8 mouse cellular contexts compared by ENCODE assay signal in the genomic region with DNA sequence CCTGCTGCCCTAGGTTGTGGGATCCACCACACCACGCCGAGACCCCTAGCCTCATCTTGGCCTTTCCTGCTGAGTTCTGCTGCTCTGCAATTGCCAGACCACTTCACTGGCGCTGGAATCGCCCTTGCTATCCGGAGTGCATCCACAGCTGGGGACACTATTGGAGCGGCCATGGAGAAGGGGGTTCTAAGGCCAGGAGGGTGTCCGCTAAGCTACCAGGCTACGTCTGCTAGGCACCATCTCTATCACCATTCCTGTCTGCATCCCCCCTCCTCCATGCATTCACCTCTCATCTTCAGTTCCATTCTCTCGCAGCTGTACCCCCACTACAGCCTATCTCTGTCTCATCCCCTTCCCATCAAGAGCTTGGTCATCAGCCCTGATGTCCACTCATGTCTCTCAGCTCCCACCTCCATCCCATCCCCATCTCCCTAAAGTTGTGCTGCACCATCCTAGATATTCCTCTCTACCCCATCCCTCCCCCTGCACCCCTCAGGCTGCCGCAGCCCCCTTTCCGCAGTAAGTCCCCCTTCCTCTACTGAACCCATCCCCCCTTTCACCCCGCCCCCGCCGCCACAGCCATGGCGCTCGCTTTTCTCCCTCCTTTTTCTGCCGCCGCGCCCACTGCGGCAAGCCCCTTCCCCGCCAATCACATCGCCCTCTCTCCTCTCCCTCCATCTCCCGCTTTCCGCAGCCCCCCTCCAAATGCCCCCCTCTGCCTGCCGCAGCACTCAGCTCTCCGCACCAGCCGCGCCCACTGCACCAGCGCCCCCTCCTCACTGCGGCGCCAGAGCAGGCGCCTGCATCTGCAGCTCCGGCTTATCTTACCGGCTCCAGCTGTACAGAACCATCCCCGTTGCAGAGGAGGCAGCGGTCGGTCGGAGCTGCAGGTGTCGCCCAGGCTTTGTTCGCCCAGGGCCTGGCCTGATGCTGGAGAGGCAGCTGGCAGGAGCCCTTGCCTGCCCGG. TPM values are rescaled to one million over a fixed set of nuclear protein-coding genes. Genes with fewer than 3 reads are reported as not detected.
A peak's percentile ranks its signal among the peaks of the same experiment; 100 is the strongest.
DNase-seq lines count a peak whose midpoint lies in the region; ATAC-seq and TF ChIP-seq lines count a peak whose summit lies in the region.

No protein-coding gene starts in this region.

- H3K9me3 ChIP-seq in heart, embryonic 11.5 days (replicated peaks; ENCODE audit: control insufficient read depth, low read length) = no peaks in the 10 kb centered on the region
- no peaks in the 10 kb centered on the region for H3K9me3 ChIP-seq in ES-E14 (ENCODE audit: control insufficient read depth, insufficient read depth, low read depth, low read length)
- H3K9me3 ChIP-seq in hindbrain, embryonic 10.5 days = no peaks in the 10 kb centered on the region
- no peaks in the 10 kb centered on the region for H3K9me3 ChIP-seq in midbrain, embryonic 12.5 days

- no peak overlapping the region for H3K27ac ChIP-seq in heart, embryonic 11.5 days (ENCODE audit: low read depth, low read length)
- no peak overlapping the region for H3K27ac ChIP-seq in ES-E14 (ENCODE audit: insufficient read depth, low read depth, low read length, poor library complexity, severe bottlenecking)
- H3K27ac ChIP-seq in hindbrain, embryonic 10.5 days = peak overlapping the region; percentile 83
- peak overlapping the region; percentile 90 for H3K27ac ChIP-seq in midbrain, embryonic 12.5 days (replicated peaks)

- intact Hi-C loops in heart, postnatal 10 days (cut with DNase I) = no loop called here

- peaks cover 32% of the 10 kb centered on the region for H3K4me1 ChIP-seq in heart, embryonic 11.5 days (ENCODE audit: control insufficient read depth, insufficient read depth, low read length)
- H3K4me1 ChIP-seq in ES-E14 (ENCODE audit: control insufficient read depth in 2 of 2, insufficient read depth in 2 of 2, low read length in 2 of 2, poor library complexity in 1 of 2) = peaks cover 0 to 22% of the 10 kb centered on the region in 2 experiments; a peak in 2 of 4 replicates
- H3K4me1 ChIP-seq in hindbrain, embryonic 10.5 days (replicated peaks) = peaks cover 56% of the 10 kb centered on the region
- peaks cover 56% of the 10 kb centered on the region for H3K4me1 ChIP-seq in midbrain, embryonic 12.5 days

- WGBS in heart, embryonic 11.5 days (ENCODE audit: insufficient replicate concordance) = 5% methylated on average over 41 of the region's 41 CpGs
- 7% methylated on average over 41 of the region's 41 CpGs for WGBS in hindbrain, embryonic 10.5 days
- 3% methylated on average over 41 of the region's 41 CpGs for WGBS in midbrain, embryonic 12.5 days

- H3K27me3 ChIP-seq in heart, embryonic 11.5 days (ENCODE audit: control insufficient read depth, insufficient read depth, low read length) = peaks cover 35% of the 10 kb centered on the region
- no peaks in the 10 kb centered on the region for H3K27me3 ChIP-seq in hindbrain, embryonic 10.5 days (ENCODE audit: insufficient read depth, poor library complexity, severe bottlenecking)
- H3K27me3 ChIP-seq in midbrain, embryonic 12.5 days = no peaks in the 10 kb centered on the region

- no peaks in the 10 kb centered on the region for H3K36me3 ChIP-seq in heart, embryonic 11.5 days (ENCODE audit: control insufficient read depth, insufficient read depth, low read length)
- H3K36me3 ChIP-seq in ES-E14 (ENCODE audit: control insufficient read depth, insufficient read depth, low read length, poor library complexity, severe bottlenecking) = peaks cover 6% of the 10 kb centered on the region; the same call in 1 of the 2 replicates
- peaks cover 55% of the 10 kb centered on the region for H3K36me3 ChIP-seq in hindbrain, embryonic 10.5 days
- peaks cover 14% of the 10 kb centered on the region; the same call in 1 of the 2 replicates for H3K36me3 ChIP-seq in midbrain, embryonic 12.5 days

- H3K4me3 ChIP-seq in heart, embryonic 11.5 days (ENCODE audit: low read depth, low read length) = peak overlapping the region; percentile 32
- peak overlapping the region; percentile 26 to 53; a peak in 3 of 4 replicates for H3K4me3 ChIP-seq in ES-E14 (ENCODE audit: insufficient read depth in 1 of 2, low read depth in 1 of 2, low read length in 2 of 2, poor library complexity in 1 of 2, severe bottlenecking in 1 of 2)
- peak overlapping the region; percentile 50 for H3K4me3 ChIP-seq in hindbrain, embryonic 10.5 days
- peak overlapping the region; percentile 43 for H3K4me3 ChIP-seq in midbrain, embryonic 12.5 days

- DNase-seq in heart, postnatal 10 days = no peak
- no peak for DNase-seq in ES-E14 (ENCODE audit: low read depth, low spot score)
- DNase-seq in hindbrain, embryonic 10.5 days (ENCODE audit: low spot score) = peak; percentile 62
- DNase-seq in Muller cell, postnatal 12 days (ENCODE audit: inconsistent ontology term) = no peak
- no peak for DNase-seq in kidney, adult 9 months

- H3K4me2 ChIP-seq in heart, embryonic 11.5 days = peak overlapping the region; percentile 63
- H3K4me2 ChIP-seq in midbrain, embryonic 12.5 days (replicated peaks) = peak overlapping the region; percentile 60

- in situ Hi-C loops in ES-E14 (cut with MboI; ENCODE audit: low sequenced_read_pairs in 2 of 2, unreplicated experiment in 2 of 2) = no loop called here

- peak overlapping the region; percentile 22; the same call in 1 of the 2 replicates for H3K9ac ChIP-seq in heart, embryonic 11.5 days (ENCODE audit: low read depth, low read length)
- no peak overlapping the region for H3K9ac ChIP-seq in ES-E14 (ENCODE audit: insufficient read depth, low read depth, low read length, poor library complexity, severe bottlenecking)
- peak overlapping the region; percentile 66 for H3K9ac ChIP-seq in midbrain, embryonic 12.5 days (replicated peaks)

- ATAC-seq in heart, embryonic 11.5 days (replicated peaks; ENCODE audit: insufficient number of reproducible peaks, low FRiP score, low TSS enrichment) = no peak
- ATAC-seq in midbrain, embryonic 12.5 days (ENCODE audit: low FRiP score, low read depth) = peak; percentile 84
- ATAC-seq in granulocyte monocyte progenitor cell, adult 5-6 weeks (replicated peaks; ENCODE audit: poor library complexity, severe bottlenecking) = no peak

TF ChIP-seq in ES-E14, 5 proteins besides CTCF, POLR2A, EP300 and RAD21:
- TF ChIP-seq MAFK (IDR thresholded peaks at IDR 0.05; ENCODE audit: insufficient read depth, low read depth, low read length) = no peak
- no peak for TF ChIP-seq HCFC1 (IDR thresholded peaks at IDR 0.05; ENCODE audit: borderline replicate concordance, insufficient read depth, low read length)
- no peak for TF ChIP-seq ZNF384 (IDR thresholded peaks at IDR 0.05; ENCODE audit: low read depth, low read length)

RNA-seq across cellular contexts. Expression of gene Gpc1, which starts 16.7 kb away (rescaled TPM):
- polyA plus RNA-seq in heart, embryonic 11.5 days (2014; fragmentation: Nextera tagmentation; extraction: Ambion mirVana) = 25.9 and 34.3 TPM in 2 replicates
- 100 to 1,000 TPM; 154 to 168 TPM for total RNA-seq in heart, postnatal 10 days (2021)
- total RNA-seq in ES-E14 (2012; rRNA removed) = 38.0 and 49.9 TPM in 2 replicates
- 72.1 and 76.0 TPM in 2 replicates for polyA plus RNA-seq in hindbrain, embryonic 10.5 days (2016; fragmentation: Nextera tagmentation; extraction: Ambion mirVana)
- polyA plus RNA-seq in midbrain, embryonic 12.5 days (2016; fragmentation: Nextera tagmentation; extraction: Ambion mirVana) = 82.4 and 89.5 TPM in 2 replicates
- total RNA-seq in granulocyte monocyte progenitor cell, adult 5-6 weeks (2014; fragmentation: Nextera tagmentation) = 63.6 and 65.2 TPM in 2 replicates
- 70.6 and 74.6 TPM in 2 replicates for total RNA-seq in granulocyte monocyte progenitor cell, adult 5-6 weeks (2017)

RNA-seq across cellular contexts. Expression of gene Ankmy1, which starts 54.5 kb away (rescaled TPM):
- 0.34 and 0.70 TPM in 2 replicates for polyA plus RNA-seq in heart, embryonic 11.5 days (2014; fragmentation: Nextera tagmentation; extraction: Ambion mirVana)
- under 1 TPM in 1 of 2 experiments, not detected in 1; 0.32 TPM for total RNA-seq in heart, postnatal 10 days (2021)
- 0.71 and 1.6 TPM in 2 replicates for total RNA-seq in ES-E14 (2012; rRNA removed)
- 0.29 and 0.30 TPM in 2 replicates for polyA plus RNA-seq in hindbrain, embryonic 10.5 days (2016; fragmentation: Nextera tagmentation; extraction: Ambion mirVana)
- polyA plus RNA-seq in midbrain, embryonic 12.5 days (2016; fragmentation: Nextera tagmentation; extraction: Ambion mirVana) = 0.45 and 0.80 TPM in 2 replicates
- not detected in 2 replicates for total RNA-seq in granulocyte monocyte progenitor cell, adult 5-6 weeks (2014; fragmentation: Nextera tagmentation)
- 0.15 and 0.34 TPM in 2 replicates for total RNA-seq in granulocyte monocyte progenitor cell, adult 5-6 weeks (2017)

RNA-seq across cellular contexts. Expression of gene Dusp28, which starts 58.6 kb away (rescaled TPM):
- 6.2 and 6.9 TPM in 2 replicates for polyA plus RNA-seq in heart, embryonic 11.5 days (2014; fragmentation: Nextera tagmentation; extraction: Ambion mirVana)
- 10 to 100 TPM; 11.5 to 12.8 TPM for total RNA-seq in heart, postnatal 10 days (2021)
- 4.8 and 6.0 TPM in 2 replicates for total RNA-seq in ES-E14 (2012; rRNA removed)
- polyA plus RNA-seq in hindbrain, embryonic 10.5 days (2016; fragmentation: Nextera tagmentation; extraction: Ambion mirVana) = 10.8 and 11.1 TPM in 2 replicates
- polyA plus RNA-seq in midbrain, embryonic 12.5 days (2016; fragmentation: Nextera tagmentation; extraction: Ambion mirVana) = 14.6 and 16.7 TPM in 2 replicates
- 7.4 and 13.4 TPM in 2 replicates for total RNA-seq in granulocyte monocyte progenitor cell, adult 5-6 weeks (2014; fragmentation: Nextera tagmentation)
- total RNA-seq in granulocyte monocyte progenitor cell, adult 5-6 weeks (2017) = 2.6 and 5.5 TPM in 2 replicates

Comparison
In these comparisons a context has a peak if more than half of its experiments do, and no peak if none do; other contexts are left out.
1. H3K27ac ChIP-seq: peak in hindbrain, embryonic 10.5 days (single experiment) and midbrain, embryonic 12.5 days (single experiment); none in heart, embryonic 11.5 days (single experiment) and ES-E14 (single experiment).
2. Peak in every context shown above with its lines, with median percentiles within 50 percentile points of each other: H3K4me3 ChIP-seq.